Mouse (Mus musculus): ENCODE results near the gene Prdm2.

Gene Prdm2

DNA sequence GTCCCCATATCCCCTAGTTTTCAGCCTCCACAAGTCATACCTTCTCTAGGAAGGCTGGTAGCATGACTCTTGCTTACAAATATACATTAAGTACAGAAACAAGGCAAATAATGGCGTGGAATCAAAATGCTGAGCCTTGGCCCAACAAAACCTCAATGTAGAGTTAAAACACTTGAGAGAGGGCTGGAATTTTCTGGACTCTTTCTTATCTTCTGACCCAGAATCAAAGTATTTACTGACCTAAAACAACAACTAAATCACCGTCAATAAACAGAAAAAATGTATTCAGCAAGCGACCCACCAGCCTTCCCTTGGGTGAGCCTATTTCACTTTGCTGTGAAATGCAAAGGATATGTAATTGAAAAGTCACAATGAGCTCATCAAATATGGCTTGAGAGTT, 52.0 kb downstream of the Prdm2 start:
- in situ Hi-C loops (cut with MboI; ENCODE audit: unreplicated experiment in 2 of 2): loop anchor here (10.0 to 25.0 kb wide), 5 partner anchors 251 to 1866 kb away; partner anchors contain the start of genes Pramef8 (in 2 of the 2), Casp9 (in 1 of the 2), Dhrs3 (in 1 of the 2) and Dnajc16 (in 1 of the 2)

- in situ Hi-C loops (cut with MboI; ENCODE audit: unreplicated experiment in 2 of 2): loop anchor here (25.0 kb wide), 3 partner anchors 253 to 1728 kb away; partner anchors contain the start of genes Pramef8 (in 2 of the 2), Dhrs3 (in 1 of the 2), Srarp (in 1 of the 2) and Zbtb17 (in 1 of the 2)
These were observed 53.5 kb downstream of the Prdm2 start for GRCm38 (mm10) chr4:143159336-143159735.

GRCm38 (mm10) chr4:143155871-143156270, 56.9 kb downstream of the Prdm2 start:
- in situ Hi-C loops (cut with MboI; ENCODE audit: unreplicated experiment in 2 of 2): loop anchor here (25.0 kb wide), 3 partner anchors 256 to 1731 kb away; partner anchors contain the start of genes Pramef8 (in 2 of the 2), Dhrs3 (in 1 of the 2), Srarp (in 1 of the 2) and Zbtb17 (in 1 of the 2)

GRCm38 (mm10) chr4:143155036-143155435, 57.8 kb downstream of the Prdm2 start:
- in situ Hi-C loops (cut with MboI; ENCODE audit: unreplicated experiment in 2 of 2): loop anchor here (25.0 kb wide), 3 partner anchors 257 to 1732 kb away; partner anchors contain the start of genes Pramef8 (in 2 of the 2), Dhrs3 (in 1 of the 2), Srarp (in 1 of the 2) and Zbtb17 (in 1 of the 2)

DNA sequence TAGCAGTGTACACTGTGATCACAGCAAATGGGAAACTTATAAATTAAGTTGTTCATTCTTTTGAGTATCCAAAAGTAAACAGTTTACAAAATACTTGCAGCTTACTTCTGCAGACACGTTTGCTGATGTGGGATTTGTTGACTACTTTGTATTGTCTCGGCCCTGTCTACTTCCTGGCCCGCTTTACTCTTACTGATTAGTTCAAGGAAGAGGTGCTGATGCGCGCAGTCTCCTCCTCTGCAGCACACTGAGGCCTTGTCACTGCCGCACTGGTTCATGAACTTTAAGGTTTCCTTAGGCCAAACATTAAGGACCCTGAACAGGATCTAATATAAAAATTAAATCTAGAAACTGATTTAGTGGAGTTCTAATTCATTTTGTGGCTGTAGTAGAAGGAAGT, 58.2 kb downstream of the Prdm2 start:
- in situ Hi-C loops (cut with MboI; ENCODE audit: unreplicated experiment in 2 of 2): loop anchor here (25.0 kb wide), 3 partner anchors 258 to 1733 kb away; partner anchors contain the start of genes Pramef8 (in 2 of the 2), Dhrs3 (in 1 of the 2), Srarp (in 1 of the 2) and Zbtb17 (in 1 of the 2)

- in situ Hi-C loops (cut with MboI; ENCODE audit: unreplicated experiment in 2 of 2): loop anchor here (25.0 kb wide), 3 partner anchors 260 to 1735 kb away; partner anchors contain the start of genes Pramef8 (in 2 of the 2), Dhrs3 (in 1 of the 2), Srarp (in 1 of the 2) and Zbtb17 (in 1 of the 2)
These were observed 60.2 kb downstream of the Prdm2 start for GRCm38 (mm10) chr4:143152634-143153033.

DNA sequence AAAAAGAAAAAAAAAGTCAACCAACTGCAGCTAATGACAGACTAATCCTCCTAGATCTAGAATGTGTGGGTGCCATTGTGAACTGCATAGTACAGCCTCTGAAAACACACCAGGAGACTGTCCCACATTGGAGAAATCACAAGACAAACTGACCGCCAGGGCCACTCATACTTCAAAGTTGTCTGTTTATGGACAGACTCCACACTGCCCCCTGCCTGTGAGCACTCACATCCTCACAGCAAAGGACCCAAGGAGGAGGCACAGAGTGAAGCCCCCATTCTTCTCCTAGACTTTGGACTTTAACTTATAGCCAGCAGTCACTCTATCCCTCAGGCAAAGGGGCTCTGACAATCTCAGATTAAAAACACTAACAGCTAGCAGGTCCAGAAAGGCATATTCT, 61.5 kb downstream of the Prdm2 start:
- in situ Hi-C loops (cut with MboI; ENCODE audit: unreplicated experiment in 2 of 2): loop anchor here (25.0 kb wide), 3 partner anchors 261 to 1736 kb away; partner anchors contain the start of genes Pramef8 (in 2 of the 2), Dhrs3 (in 1 of the 2), Srarp (in 1 of the 2) and Zbtb17 (in 1 of the 2)

GRCm38 (mm10) chr4:143147666-143148065, 65.1 kb downstream of the Prdm2 start:
- in situ Hi-C loops (cut with MboI; ENCODE audit: unreplicated experiment in 2 of 2): no loop called here

GRCm38 (mm10) chr4:143143615-143144014, 69.2 kb downstream of the Prdm2 start:
- in situ Hi-C loops (cut with MboI; ENCODE audit: unreplicated experiment in 2 of 2): no loop called here

- in situ Hi-C loops (cut with MboI; ENCODE audit: unreplicated experiment in 2 of 2): no loop called here
These were observed 71.0 kb downstream of the Prdm2 start for GRCm38 (mm10) chr4:143141645-143142259.

DNA sequence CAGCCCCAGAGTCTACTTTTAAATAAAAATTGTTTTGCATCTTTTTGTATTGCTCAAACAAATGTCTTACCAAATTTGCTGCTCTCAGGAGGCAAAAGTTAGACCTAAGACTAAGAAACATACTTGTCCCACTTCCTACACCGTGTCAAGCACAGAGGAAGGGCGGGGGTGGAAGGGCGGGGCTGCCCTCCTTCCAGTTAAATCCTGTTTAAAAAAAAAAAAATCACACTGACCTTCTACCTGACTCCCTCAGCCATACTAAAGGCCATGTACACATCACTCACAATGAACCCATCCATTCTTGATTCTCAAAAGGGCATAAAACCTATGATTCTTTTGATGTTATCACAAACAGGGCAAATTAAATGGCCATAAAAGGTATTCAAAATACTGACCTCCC, 71.9 kb downstream of the Prdm2 start:
- in situ Hi-C loops (cut with MboI; ENCODE audit: unreplicated experiment in 2 of 2): no loop called here

DNA sequence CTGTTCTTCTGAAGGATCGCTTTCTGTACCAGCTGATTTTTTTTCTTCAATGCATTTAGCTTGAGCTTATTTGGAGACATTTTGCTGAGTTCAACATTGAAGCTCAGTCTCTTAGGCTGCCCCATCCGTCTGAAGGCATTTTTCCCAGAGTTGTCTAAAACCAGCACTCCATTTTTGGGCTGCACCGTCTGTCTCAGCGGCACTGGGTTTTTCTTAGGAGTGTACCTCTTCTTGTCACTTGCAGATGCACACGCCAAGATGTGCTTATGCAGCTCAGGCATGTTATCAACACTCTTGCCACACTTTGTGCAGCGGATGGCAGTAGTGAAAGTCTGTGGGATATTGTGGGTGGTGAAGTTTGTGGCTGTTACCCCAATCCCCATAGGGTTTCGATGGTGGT, 80.4 kb downstream of the Prdm2 start:
- in situ Hi-C loops (cut with MboI; ENCODE audit: unreplicated experiment in 2 of 2): no loop called here

DNA sequence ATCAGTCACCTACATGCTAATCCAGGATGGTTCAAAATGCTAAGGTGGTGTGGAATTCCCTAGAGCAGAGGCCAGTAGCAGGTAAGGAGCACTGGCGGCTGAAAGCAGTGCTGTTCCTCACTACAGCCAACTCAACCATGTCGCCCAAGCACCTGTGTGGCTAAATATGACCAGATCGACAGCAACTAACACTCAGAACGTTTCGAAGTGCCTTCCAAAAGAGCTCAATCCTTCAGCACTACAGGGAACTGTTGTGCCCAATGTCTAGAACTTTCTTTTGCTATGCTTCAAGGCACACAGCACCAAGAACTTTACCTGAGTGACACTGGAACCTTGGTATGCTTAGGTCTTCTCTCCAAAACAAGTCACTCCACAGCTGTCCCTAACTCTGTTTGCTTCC, 82.4 kb downstream of the Prdm2 start:
- in situ Hi-C loops (cut with MboI; ENCODE audit: unreplicated experiment in 2 of 2): no loop called here

- in situ Hi-C loops (cut with MboI; ENCODE audit: unreplicated experiment in 2 of 2): no loop called here
These were observed 83.5 kb downstream of the Prdm2 start for GRCm38 (mm10) chr4:143129261-143129760.

DNA sequence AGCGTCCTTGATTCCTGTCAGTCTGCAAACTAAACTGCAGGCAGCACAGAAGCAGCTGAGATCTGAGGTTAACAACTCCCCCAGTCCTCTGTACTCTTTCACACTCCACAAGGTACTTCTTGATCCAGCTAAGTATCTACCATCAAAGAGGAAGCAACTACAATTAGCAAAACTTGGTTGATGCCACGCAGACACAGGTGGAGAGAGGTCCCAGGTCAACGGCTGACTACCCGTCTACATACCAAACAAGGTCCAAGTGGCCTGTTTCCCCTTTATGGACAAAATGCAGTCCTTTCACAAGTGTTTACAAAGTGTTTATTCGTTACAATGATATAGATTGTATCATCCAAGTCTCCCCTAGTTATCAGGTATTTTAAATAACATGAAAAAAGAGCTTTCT, 85.6 kb downstream of the Prdm2 start:
- in situ Hi-C loops (cut with MboI; ENCODE audit: unreplicated experiment in 2 of 2): no loop called here

GRCm38 (mm10) chr4:143126476-143126875, 86.3 kb downstream of the Prdm2 start:
- in situ Hi-C loops (cut with MboI; ENCODE audit: unreplicated experiment in 2 of 2): no loop called here

DNA sequence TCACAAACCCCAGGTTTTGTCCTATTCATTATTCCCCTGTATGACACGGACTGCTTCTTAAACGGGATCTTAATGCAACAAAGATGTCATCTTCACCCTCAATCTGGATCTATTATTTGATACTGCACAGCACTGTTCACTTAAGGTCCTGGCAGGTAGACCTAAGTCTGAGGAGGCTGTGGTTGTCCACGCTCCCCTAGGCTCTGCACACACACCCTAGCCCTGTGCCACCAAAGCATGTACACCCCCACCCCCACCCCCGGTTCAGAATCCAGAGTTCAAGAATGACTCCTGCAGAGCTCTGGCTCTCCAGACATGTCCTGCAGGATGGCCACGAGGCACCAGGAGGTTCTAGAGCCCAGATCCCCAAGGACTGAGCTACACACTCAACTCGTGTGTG, 87.5 kb downstream of the Prdm2 start:
- in situ Hi-C loops (cut with MboI; ENCODE audit: unreplicated experiment in 2 of 2): no loop called here

- in situ Hi-C loops (cut with MboI; ENCODE audit: unreplicated experiment in 2 of 2): no loop called here
These were observed 89.8 kb downstream of the Prdm2 start for GRCm38 (mm10) chr4:143123043-143123442.

GRCm38 (mm10) chr4:143121174-143121573, 91.6 kb downstream of the Prdm2 start:
- in situ Hi-C loops (cut with MboI; ENCODE audit: unreplicated experiment in 2 of 2): no loop called here

DNA sequence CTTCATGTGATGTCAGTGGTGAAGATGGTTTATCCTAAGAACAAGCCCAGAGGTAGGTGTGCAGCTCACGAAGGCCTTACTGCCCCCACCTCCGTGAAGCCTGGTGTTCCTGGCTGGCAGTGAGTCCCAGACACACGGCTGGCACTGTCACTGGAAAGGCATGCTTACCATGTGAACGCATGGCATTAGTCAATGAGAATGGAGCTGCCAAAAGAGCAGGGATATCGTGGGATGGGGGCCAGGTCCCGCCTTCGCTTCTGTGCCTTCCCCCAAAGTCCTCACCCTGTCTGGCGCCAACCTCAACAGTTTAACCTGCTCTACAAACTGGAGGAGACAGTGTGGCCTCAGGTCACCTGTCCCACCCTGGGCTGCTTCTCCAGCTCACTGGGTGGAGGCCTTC, 92.8 kb downstream of the Prdm2 start:
- in situ Hi-C loops (cut with MboI; ENCODE audit: unreplicated experiment in 2 of 2): no loop called here

DNA sequence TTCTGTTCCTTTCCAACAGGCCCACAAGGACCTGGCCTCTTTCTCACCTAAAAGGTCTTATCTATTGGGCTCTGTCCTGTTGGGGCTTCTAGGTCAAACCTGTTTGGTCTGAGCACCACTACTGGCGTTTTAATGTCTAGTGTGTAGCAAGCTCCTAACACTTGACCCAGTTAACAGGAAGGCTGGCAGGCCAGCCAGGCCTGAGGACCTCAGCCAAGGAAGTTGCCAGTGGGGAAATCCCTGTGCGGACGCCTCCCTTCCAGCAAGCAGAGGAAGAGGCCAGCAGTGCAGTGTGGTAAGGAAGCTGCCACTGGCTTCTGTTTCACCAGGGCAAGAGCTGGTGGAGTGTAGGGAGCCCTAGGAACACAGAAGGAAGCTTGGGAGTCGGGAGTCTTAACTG, 94.0 kb downstream of the Prdm2 start:
- in situ Hi-C loops (cut with MboI; ENCODE audit: unreplicated experiment in 2 of 2): loop anchor here in 1 of 2 experiments (10.0 kb wide), 1 partner anchor 116 kb away; no protein-coding TSS in a partner anchor

Data from v-Abl transformed pro-B cells (cell line).